Mouse (Mus musculus) intestine, embryonic 16.5 days (tissue): ENCODE data around the gene Il3ra. TPM values are rescaled to one million over a fixed set of nuclear protein-coding genes. Genes with fewer than 3 reads are reported as not detected.

Source experiments
- ATAC-seq: fragments of 200-750 bp; cut with Nextera tagmentation; 2 replicates; pipeline ENCODE4 v1.8.0; 2017; ENCODE audit warnings: moderate TSS enrichment, moderate library complexity
- H3K27ac ChIP-seq: fragments of 300-500 bp; sonication (generic); 2 replicates; pipeline ENCODE4 v1.5.1; 2014; ENCODE audit warnings: mild to moderate bottlenecking, low read length
- H3K27me3 ChIP-seq: fragments of 300-500 bp; sonication (generic); replicated peaks from 2 replicates; pipeline ENCODE4 v1.6.1; 2014; ENCODE audit warnings: low read length, control low read depth, mixed read lengths; ENCODE audit not compliant: control insufficient read depth, insufficient read depth
- H3K36me3 ChIP-seq: fragments of 300-500 bp; sonication (generic); 2 replicates; pipeline ENCODE4 v1.6.1; 2014; ENCODE audit warnings: low read length, control low read depth; ENCODE audit not compliant: control insufficient read depth, insufficient read depth
- H3K4me1 ChIP-seq: fragments of 300-500 bp; sonication (generic); 2 replicates; pipeline ENCODE4 v1.6.1; 2014; ENCODE audit warnings: low read length, control low read depth, mixed read lengths; ENCODE audit not compliant: control insufficient read depth, insufficient read depth
- H3K4me2 ChIP-seq: fragments of 300-500 bp; sonication (generic); 2 replicates; pipeline ENCODE4 v1.6.1; 2014; ENCODE audit warnings: low read depth, low read length, control low read depth
- H3K4me3 ChIP-seq: fragments of 300-500 bp; sonication (generic); 2 replicates; pipeline ENCODE4 v1.5.1; 2014; ENCODE audit warnings: mild to moderate bottlenecking, low read length
- H3K9ac ChIP-seq: fragments of 300-500 bp; sonication (generic); 2 replicates; pipeline ENCODE4 v1.6.1; 2014; ENCODE audit warnings: low read depth, low read length
- H3K9me3 ChIP-seq: fragments of 300-500 bp; sonication (generic); 2 replicates; pipeline ENCODE4 v1.6.1; 2016; ENCODE audit warnings: low read length, control low read depth; ENCODE audit not compliant: control insufficient read depth
- WGBS: fragments of 180-500 bp; shearing (Covaris S2); extraction: QIAGEN DNeasy Blood & Tissue Kit; methylation state at CpG from one replicate; pipeline ENCODE4 v1.1.7; 2014; 5-methylcytosine and 5-hydroxymethylcytosine counted together
- polyA plus RNA-seq: library from polyadenylated mRNA; unstranded; fragments of >200 nt; fragmentation: Nextera tagmentation; extraction: Ambion mirVana; gene quantifications from 2 replicates; pipeline ENCODE4 v1.2.1, GENCODE M21; 2015

Il3ra gene
- polyA plus RNA-seq, result 6.6 and 6.9 TPM in 2 replicates

GRCm38 (mm10) chr14:14345948-14346812, at the start of gene Il3ra:
Gene Il3ra (plus strand): TSS chr14:14346275.
- peaks cover 37% of the 10 kb centered on the region for H3K9me3 ChIP-seq

GRCm38 (mm10) chr14:14308938-14309337, 37.1 kb upstream of the Il3ra start:
- H3K36me3 ChIP-seq, result no peaks in the 10 kb centered on the region
- H3K27me3 ChIP-seq, result no peaks in the 10 kb centered on the region
- no peaks in the 10 kb centered on the region for H3K9me3 ChIP-seq
- peak overlapping the region; percentile 30; the same call in 1 of the 2 replicates for H3K4me2 ChIP-seq
- no peak overlapping the region; the same call in 1 of the 2 replicates for H3K4me3 ChIP-seq
- H3K9ac ChIP-seq, result no peak overlapping the region
- ATAC-seq, result no peak
- H3K4me1 ChIP-seq, result no peaks in the 10 kb centered on the region
- no peak overlapping the region for H3K27ac ChIP-seq
- WGBS, result 38% methylated on average over 16 of the region's 16 CpGs

More at GRCm38 (mm10) chr14:14345948-14346812, at the start of gene Il3ra:
- WGBS, result 2% methylated on average over 59 of the region's 69 CpGs
- Histone ChIP-seq H3K4me2 (peak within 1 kb of the TSS; percentile 90), H3K4me1 (no peaks in the 10 kb centered on the region), H3K9ac (peak within 1 kb of the TSS; percentile 67), H3K4me3 (peak within 1 kb of the TSS; percentile 58), H3K27ac (peak within 1 kb of the TSS; percentile 64), H3K27me3 (no peaks in the 10 kb centered on the region), H3K36me3 (peaks cover 17% of the 10 kb centered on the region; the same call in 1 of the 2 replicates)
- peak; percentile 72 for ATAC-seq

GRCm38 (mm10) chr14:14309416-14309815, 36.7 kb upstream of the Il3ra start:
- 51% methylated on average over 14 of the region's 14 CpGs for whole genome bisulfite sequencing
- H3K27ac ChIP-seq, result no peak overlapping the region
- no peak for ATAC-seq
- no peaks in the 10 kb centered on the region for H3K27me3 ChIP-seq
- H3K4me2 ChIP-seq, result no peak overlapping the region
- no peaks in the 10 kb centered on the region for H3K4me1 ChIP-seq
- H3K36me3 ChIP-seq, result no peaks in the 10 kb centered on the region
- H3K4me3 ChIP-seq, result no peak overlapping the region; the same call in 1 of the 2 replicates
- no peaks in the 10 kb centered on the region for H3K9me3 ChIP-seq
- H3K9ac ChIP-seq, result no peak overlapping the region

GRCm38 (mm10) chr14:14322528-14322927, 23.5 kb upstream of the Il3ra start, which contains the start of gene Olfr31:
Gene Olfr31 (plus strand): TSS chr14:14322828.
- no peaks in the 10 kb centered on the region for H3K4me1 ChIP-seq
- no peaks in the 10 kb centered on the region for H3K36me3 ChIP-seq
- no peak for ATAC-seq
- no peak within 1 kb of the TSS for H3K4me3 ChIP-seq
- no peaks in the 10 kb centered on the region for H3K27me3 ChIP-seq
- no peak within 1 kb of the TSS for H3K27ac ChIP-seq
- H3K4me2 ChIP-seq, result no peak within 1 kb of the TSS
- no peaks in the 10 kb centered on the region for H3K9me3 ChIP-seq
- H3K9ac ChIP-seq, result no peak within 1 kb of the TSS

- ATAC-seq, result peak; percentile 89
- Histone ChIP-seq H3K27ac (peak overlapping the region; percentile 64), H3K9ac (peak overlapping the region; percentile 67), H3K4me2 (peak overlapping the region; percentile 90), H3K36me3 (peaks cover 17% of the 10 kb centered on the region; the same call in 1 of the 2 replicates), H3K27me3 (no peaks in the 10 kb centered on the region), H3K9me3 (peaks cover 28% of the 10 kb centered on the region), H3K4me1 (no peaks in the 10 kb centered on the region), H3K4me3 (peak overlapping the region; percentile 58)
- 5% methylated on average over 40 of the region's 40 CpGs for WGBS
These were observed 783 bp upstream of the Il3ra start for GRCm38 (mm10) chr14:14345113-14345871.

GRCm38 (mm10) chr14:14346813-14347100, 682 bp downstream of the Il3ra start:
- H3K4me1 ChIP-seq, result no peaks in the 10 kb centered on the region
- peaks cover 42% of the 10 kb centered on the region for H3K9me3 ChIP-seq
- ATAC-seq, result no peak; the same call in none of the 2 replicates
- H3K9ac ChIP-seq, result peak overlapping the region; percentile 67; the same call in 1 of the 2 replicates
- peak overlapping the region; percentile 64; the same call in 1 of the 2 replicates for H3K27ac ChIP-seq
- peak overlapping the region; percentile 58 for H3K4me3 ChIP-seq
- peaks cover 17% of the 10 kb centered on the region; the same call in 1 of the 2 replicates for H3K36me3 ChIP-seq
- WGBS, result 24% methylated on average over 13 of the region's 16 CpGs
- H3K4me2 ChIP-seq, result peak overlapping the region; percentile 90
- H3K27me3 ChIP-seq, result no peaks in the 10 kb centered on the region

- ATAC-seq, result peak; percentile 10; the same call in 1 of the 2 replicates
- H3K4me1 ChIP-seq, result no peaks in the 10 kb centered on the region
- H3K9me3 ChIP-seq, result peaks cover 45% of the 10 kb centered on the region
- H3K27ac ChIP-seq, result no peak overlapping the region
- H3K27me3 ChIP-seq, result no peaks in the 10 kb centered on the region
- H3K4me2 ChIP-seq, result peak overlapping the region; percentile 90; the same call in 1 of the 2 replicates
- H3K9ac ChIP-seq, result no peak overlapping the region
- H3K4me3 ChIP-seq, result peak overlapping the region; percentile 58
- peaks cover 17% of the 10 kb centered on the region; the same call in 1 of the 2 replicates for H3K36me3 ChIP-seq
- 80% methylated on average over 17 of the region's 17 CpGs for WGBS
These were observed 1.2 kb downstream of the Il3ra start for GRCm38 (mm10) chr14:14347151-14347835.

GRCm38 (mm10) chr14:14347836-14348621, 2.0 kb downstream of the Il3ra start:
- no peak for ATAC-seq
- H3K27ac ChIP-seq, result no peak overlapping the region
- peaks cover 17% of the 10 kb centered on the region; the same call in 1 of the 2 replicates for H3K36me3 ChIP-seq
- H3K4me3 ChIP-seq, result no peak overlapping the region
- no peaks in the 10 kb centered on the region for H3K4me1 ChIP-seq
- H3K9me3 ChIP-seq, result peaks cover 50% of the 10 kb centered on the region
- 95% methylated on average over 14 of the region's 14 CpGs for WGBS
- no peak overlapping the region for H3K9ac ChIP-seq
- H3K4me2 ChIP-seq, result no peak overlapping the region
- no peaks in the 10 kb centered on the region for H3K27me3 ChIP-seq
